Mouse (Mus musculus) neural tube, embryonic 14.5 days (tissue): ENCODE data around the gene Dnajc3. TPM values are rescaled to one million over a fixed set of nuclear protein-coding genes. Genes with fewer than 3 reads are reported as not detected.

ENCODE experiments used
- ATAC-seq: fragments of 200-750 bp; cut with Nextera tagmentation; 2 replicates; pipeline ENCODE4 v1.8.0; 2017; ENCODE audit warnings: low read depth, mild to moderate bottlenecking, moderate TSS enrichment, moderate library complexity
- H3K27ac ChIP-seq: fragments of 300-500 bp; sonication (generic); 2 replicates; pipeline ENCODE4 v1.5.1; 2014; ENCODE audit warnings: low read depth, mild to moderate bottlenecking, control low read depth, low read length, moderate library complexity, mixed read lengths
- H3K27me3 ChIP-seq: fragments of 300-500 bp; sonication (generic); 2 replicates; pipeline ENCODE4 v1.6.1; 2014; ENCODE audit warnings: low read length; ENCODE audit not compliant: control insufficient read depth, insufficient read depth
- H3K36me3 ChIP-seq: fragments of 300-500 bp; sonication (generic); 2 replicates; pipeline ENCODE4 v1.6.1; 2014; ENCODE audit warnings: low read length, mixed read lengths; ENCODE audit not compliant: control insufficient read depth, insufficient read depth
- H3K4me1 ChIP-seq: fragments of 300-500 bp; sonication (generic); 2 replicates; pipeline ENCODE4 v1.6.1; 2014; ENCODE audit warnings: low read length; ENCODE audit not compliant: control insufficient read depth, insufficient read depth
- H3K4me2 ChIP-seq: fragments of 300-500 bp; sonication (generic); 2 replicates; pipeline ENCODE4 v1.6.1; 2014; ENCODE audit warnings: mild to moderate bottlenecking, low read depth, low read length, control low read depth
- H3K4me3 ChIP-seq: fragments of 300-500 bp; sonication (generic); 2 replicates; pipeline ENCODE4 v1.5.1; 2014; ENCODE audit warnings: low read depth, low read length, control low read depth, mixed read lengths
- H3K9ac ChIP-seq: fragments of 300-500 bp; sonication (generic); replicated peaks from 2 replicates; pipeline ENCODE4 v1.6.1; 2014; ENCODE audit warnings: low read depth, mild to moderate bottlenecking, control low read depth, low read length, mixed read lengths
- H3K9me3 ChIP-seq: fragments of 300-500 bp; sonication (generic); 2 replicates; pipeline ENCODE4 v1.6.1; 2016; ENCODE audit warnings: low read length; ENCODE audit not compliant: control insufficient read depth
- WGBS: fragments of 180-500 bp; shearing (Covaris S2); extraction: QIAGEN DNeasy Blood & Tissue Kit; methylation state at CpG from one replicate; pipeline ENCODE4 v1.1.7; 2014; 5-methylcytosine and 5-hydroxymethylcytosine counted together
- polyA plus RNA-seq: library from polyadenylated mRNA; unstranded; fragments of >200 nt; fragmentation: Nextera tagmentation; extraction: Ambion mirVana; gene quantifications from 2 replicates; pipeline ENCODE4 v1.2.1, GENCODE M21; 2014

Dnajc3 gene
- 21.7 and 25.0 TPM in 2 replicates for polyA plus RNA-seq

DNA sequence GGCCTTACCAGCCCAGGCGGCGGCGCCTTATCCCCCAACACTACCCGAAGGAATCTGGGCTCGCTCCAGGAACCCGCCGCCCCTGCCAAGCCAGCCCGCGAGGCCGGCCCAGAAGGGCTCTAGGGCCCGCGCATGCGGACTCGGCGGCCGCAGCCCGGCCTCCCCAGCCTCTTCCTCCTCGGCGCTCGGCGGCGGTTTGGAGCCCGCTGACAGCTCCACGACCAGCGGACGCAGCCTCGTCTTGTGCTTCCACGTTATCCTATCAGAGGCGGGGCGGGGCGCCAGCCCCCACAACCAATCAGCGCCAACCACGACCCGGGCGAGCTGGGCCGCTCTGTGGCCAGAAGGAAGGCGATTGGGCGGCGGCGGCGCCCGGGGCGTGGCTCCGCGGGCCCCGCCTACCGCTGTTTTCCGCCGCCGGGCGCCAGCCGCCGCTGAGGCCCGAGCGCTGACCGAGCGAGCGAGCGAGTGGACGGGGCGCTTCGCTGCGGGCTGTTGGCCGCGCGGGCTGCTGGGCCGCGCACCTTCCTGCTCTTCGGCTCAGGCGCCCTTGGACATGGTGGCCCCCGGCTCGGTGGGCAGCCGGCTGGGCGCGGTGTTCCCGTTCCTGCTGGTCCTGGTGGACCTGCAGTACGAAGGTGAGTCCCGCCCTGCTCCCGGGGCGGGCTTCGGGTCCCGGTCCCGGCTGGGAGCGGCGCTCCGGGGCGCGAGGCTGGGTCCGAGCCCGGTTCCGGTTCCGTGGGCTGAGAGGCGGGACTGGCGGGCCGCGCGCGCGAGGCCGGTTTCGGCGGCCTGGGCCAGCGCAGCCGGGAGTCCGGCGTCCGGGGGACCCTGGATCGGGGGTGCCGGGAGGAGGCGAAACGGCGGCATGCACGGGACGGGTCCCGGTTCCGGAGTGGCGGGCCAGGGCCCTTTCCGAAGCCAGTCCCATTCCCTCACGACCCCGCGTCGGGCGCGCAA lies at the start of gene Dnajc3:
Gene Dnajc3, plus strand, starts transcription at position 444 of the 960 bp plus-strand sequence.
- peak; percentile 100 for ATAC-seq
- H3K9me3 ChIP-seq: no peaks in the 10 kb centered on the region
- H3K36me3 ChIP-seq: no peaks in the 10 kb centered on the region
- H3K4me2 ChIP-seq: peak within 1 kb of the TSS; percentile 70
- H3K27me3 ChIP-seq: no peaks in the 10 kb centered on the region
- H3K9ac ChIP-seq: peak within 1 kb of the TSS; percentile 96
- WGBS: under 1% methylated on average over 97 of the region's 124 CpGs
- H3K4me3 ChIP-seq: peak within 1 kb of the TSS; percentile 98
- H3K27ac ChIP-seq: peak within 1 kb of the TSS; percentile 85
- H3K4me1 ChIP-seq: no peaks in the 10 kb centered on the region

DNA sequence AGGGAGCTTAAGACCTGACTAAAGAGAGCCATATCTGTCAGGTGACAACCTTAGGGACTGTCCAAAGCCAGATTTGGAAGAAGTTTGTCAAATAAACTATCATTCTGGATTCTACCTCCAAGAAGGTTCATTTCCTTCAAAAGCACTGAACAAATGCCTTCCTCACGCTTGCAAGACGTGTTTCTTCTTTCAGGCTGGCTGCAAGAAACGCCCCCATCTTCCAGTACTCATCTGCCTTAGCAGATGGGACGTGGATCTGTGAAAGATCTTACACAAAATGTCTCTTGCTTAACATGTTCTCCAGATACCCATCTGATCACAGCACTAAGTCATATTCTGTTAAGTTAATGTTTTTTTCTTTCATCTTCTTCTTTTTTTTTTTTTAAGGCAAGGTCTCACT lies 47.7 kb upstream of the Dnajc3 start:
- no peak for ATAC-seq
- Histone ChIP-seq H3K9me3 (no peaks in the 10 kb centered on the region), H3K4me2 (no peak overlapping the region), H3K36me3 (peaks cover 61% of the 10 kb centered on the region), H3K4me1 (no peaks in the 10 kb centered on the region), H3K9ac (no peak overlapping the region), H3K27me3 (no peaks in the 10 kb centered on the region), H3K27ac (no peak overlapping the region), H3K4me3 (no peak overlapping the region)
- WGBS: 88% methylated on average over 4 of the region's 4 CpGs

DNA sequence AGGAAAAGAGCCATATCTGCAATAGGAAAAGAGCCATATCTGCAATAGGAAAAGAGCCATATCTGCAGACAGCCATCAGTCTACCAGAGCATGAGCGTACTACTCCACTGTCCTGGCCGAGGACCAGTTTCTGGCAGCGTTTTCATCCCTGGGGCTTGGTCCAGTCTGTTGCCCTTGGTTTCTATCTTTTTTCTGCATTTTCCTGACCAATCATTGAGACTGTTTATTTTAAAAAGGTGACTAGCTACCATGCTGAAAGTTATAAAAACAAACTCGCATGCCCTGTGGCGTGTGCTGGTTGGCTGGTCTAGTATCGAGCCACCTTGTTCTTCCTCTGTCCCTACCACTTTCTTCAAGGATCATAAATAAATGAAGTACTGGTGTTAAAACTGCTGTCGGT lies 42.5 kb upstream of the Dnajc3 start:
- Histone ChIP-seq H3K4me1 (no peaks in the 10 kb centered on the region), H3K9me3 (no peaks in the 10 kb centered on the region), H3K4me3 (no peak overlapping the region), H3K4me2 (no peak overlapping the region), H3K27me3 (no peaks in the 10 kb centered on the region), H3K36me3 (peaks cover 55% of the 10 kb centered on the region), H3K9ac (no peak overlapping the region), H3K27ac (no peak overlapping the region)
- WGBS: 95% methylated on average over 7 of the region's 7 CpGs
- ATAC-seq: no peak

DNA sequence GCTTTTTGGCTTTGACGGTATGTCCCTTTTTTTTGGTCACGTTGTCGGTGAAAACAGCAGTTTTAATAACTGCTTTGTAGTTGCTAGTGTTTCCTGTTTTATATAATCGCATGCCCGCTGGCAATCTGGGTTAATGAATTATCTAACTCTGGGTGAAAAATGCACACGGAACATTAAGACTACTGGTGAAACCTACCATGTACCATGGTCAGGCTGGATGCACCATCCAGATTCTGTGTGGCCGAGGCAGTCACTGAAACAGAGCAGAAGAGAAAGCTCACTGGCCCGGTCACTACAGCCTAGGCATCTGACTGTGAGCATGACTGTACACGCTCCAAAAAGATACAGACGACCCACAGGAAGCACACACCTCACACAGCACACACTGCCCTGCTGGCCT lies 42.1 kb upstream of the Dnajc3 start:
- no peak overlapping the region for H3K4me3 ChIP-seq
- no peak overlapping the region for H3K27ac ChIP-seq
- no peak overlapping the region for H3K9ac ChIP-seq
- H3K36me3 ChIP-seq: peaks cover 57% of the 10 kb centered on the region
- no peaks in the 10 kb centered on the region for H3K4me1 ChIP-seq
- WGBS: 95% methylated on average over 10 of the region's 10 CpGs
- no peak overlapping the region for H3K4me2 ChIP-seq
- ATAC-seq: no peak
- H3K27me3 ChIP-seq: no peaks in the 10 kb centered on the region
- no peaks in the 10 kb centered on the region for H3K9me3 ChIP-seq

DNA sequence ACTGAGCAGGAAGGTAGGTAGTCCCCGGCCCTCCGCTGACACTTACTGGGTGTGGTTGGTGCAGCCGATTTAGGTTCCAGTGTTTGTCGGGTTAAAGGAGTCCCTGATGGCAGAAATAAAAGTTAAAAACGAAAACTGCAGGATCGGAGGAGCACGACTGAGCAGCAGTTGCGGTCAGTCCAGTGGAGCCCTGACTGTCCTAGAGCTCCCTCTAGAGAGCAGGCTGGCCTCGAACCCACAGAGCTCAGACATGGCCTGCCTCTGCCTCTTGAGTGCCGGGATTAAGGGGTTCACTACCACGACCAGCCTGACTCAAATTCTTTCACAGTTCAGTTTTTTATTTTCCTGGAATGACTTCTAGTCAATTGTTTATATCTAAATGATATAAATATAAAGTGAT lies 37.8 kb upstream of the Dnajc3 start:
- Histone ChIP-seq H3K4me3 (no peak overlapping the region), H3K27ac (no peak overlapping the region), H3K9ac (no peak overlapping the region), H3K4me2 (no peak overlapping the region), H3K4me1 (no peaks in the 10 kb centered on the region), H3K9me3 (no peaks in the 10 kb centered on the region), H3K36me3 (peaks cover 72% of the 10 kb centered on the region), H3K27me3 (no peaks in the 10 kb centered on the region)
- ATAC-seq: no peak
- WGBS: 88% methylated on average over 11 of the region's 11 CpGs

DNA sequence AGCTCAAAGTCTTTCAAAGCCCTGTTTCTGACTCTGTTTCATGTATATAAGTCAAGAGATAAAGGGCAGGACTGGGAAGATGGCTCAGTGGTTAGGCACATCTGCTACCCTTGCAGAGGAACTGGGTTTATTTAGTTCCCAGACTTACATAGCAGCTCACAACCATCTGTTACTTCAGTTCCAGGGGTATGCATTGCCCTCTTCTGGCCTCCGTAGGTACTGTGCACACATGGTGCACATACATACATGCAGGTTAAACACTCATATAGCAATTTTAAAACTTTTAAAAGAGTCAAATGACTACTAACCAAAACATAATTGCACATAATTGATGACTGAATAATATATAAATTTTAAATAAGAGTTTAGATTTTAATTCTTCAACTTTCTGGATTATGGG lies 36.9 kb upstream of the Dnajc3 start:
- Histone ChIP-seq H3K27me3 (no peaks in the 10 kb centered on the region), H3K9ac (no peak overlapping the region), H3K4me1 (no peaks in the 10 kb centered on the region), H3K4me2 (no peak overlapping the region), H3K27ac (no peak overlapping the region), H3K9me3 (no peaks in the 10 kb centered on the region), H3K4me3 (no peak overlapping the region), H3K36me3 (peaks cover 64% of the 10 kb centered on the region)
- no peak for ATAC-seq
- WGBS: 100% methylated on average over 1 of the region's 1 CpGs

DNA sequence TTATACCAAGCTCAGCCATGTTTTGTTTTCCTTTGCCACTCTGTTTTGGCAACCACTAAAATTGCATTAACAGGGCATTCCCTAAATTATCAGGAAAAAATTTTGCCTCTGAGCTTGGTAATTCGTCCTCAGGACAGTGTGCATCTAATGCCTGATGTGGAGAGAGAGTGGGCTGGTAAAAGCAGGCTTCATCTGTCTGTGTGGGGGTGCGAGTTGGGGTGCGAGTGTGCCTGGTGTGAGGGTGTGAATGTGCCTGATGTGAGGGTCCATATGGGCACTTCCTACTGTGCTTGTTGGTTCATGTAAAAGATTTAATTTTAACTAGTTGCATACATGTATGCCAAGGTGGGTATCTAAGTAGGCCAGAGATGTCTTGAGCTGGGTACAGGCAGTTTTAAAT lies 34.4 kb upstream of the Dnajc3 start:
- Histone ChIP-seq H3K9ac (no peak overlapping the region), H3K9me3 (no peaks in the 10 kb centered on the region), H3K27me3 (no peaks in the 10 kb centered on the region), H3K36me3 (peaks cover 63% of the 10 kb centered on the region), H3K4me3 (no peak overlapping the region), H3K27ac (no peak overlapping the region), H3K4me2 (no peak overlapping the region), H3K4me1 (no peaks in the 10 kb centered on the region)
- ATAC-seq: no peak
- WGBS: 85% methylated on average over 3 of the region's 3 CpGs

DNA sequence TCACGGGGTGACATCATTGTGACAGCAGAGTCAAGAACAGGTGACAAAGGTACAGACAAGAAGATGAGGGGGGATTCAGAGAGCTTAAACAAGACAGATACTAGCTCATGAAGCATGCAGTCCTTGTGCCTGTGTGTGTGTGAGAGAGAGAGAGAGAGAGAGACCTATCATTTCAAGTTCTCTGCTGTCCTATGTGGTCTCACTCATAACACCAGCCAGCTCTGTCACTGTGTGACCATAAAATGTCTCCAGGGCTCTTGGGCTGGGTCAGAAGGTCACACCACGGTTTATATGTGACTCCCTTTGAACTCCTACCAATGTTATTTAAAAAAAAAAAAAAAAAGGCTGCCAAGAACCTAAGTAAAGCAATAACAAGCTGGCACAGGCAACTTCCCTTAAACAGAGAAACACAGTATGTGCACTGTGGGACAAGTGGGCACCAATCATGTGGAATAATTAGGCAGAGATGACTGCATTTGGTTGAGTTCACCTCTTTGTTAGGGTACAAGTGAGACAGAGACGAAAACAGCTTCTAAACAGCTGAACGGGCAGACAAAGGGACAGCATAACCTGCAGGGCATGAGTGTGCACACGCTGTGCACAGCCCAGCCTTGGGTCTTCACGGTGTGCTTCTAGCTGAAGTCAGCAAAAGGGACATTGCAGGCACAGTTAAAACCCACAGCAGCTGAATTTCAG lies 33.8 kb upstream of the Dnajc3 start:
- peak; percentile 88; the same call in 1 of the 2 replicates for ATAC-seq
- Histone ChIP-seq H3K27me3 (no peaks in the 10 kb centered on the region), H3K9me3 (no peaks in the 10 kb centered on the region), H3K4me2 (no peak overlapping the region), H3K27ac (0 out of 2 replicates have a peak overlapping the region, but pooled peaks have one; percentile 16), H3K4me3 (no peak overlapping the region), H3K36me3 (peaks cover 63% of the 10 kb centered on the region), H3K9ac (no peak overlapping the region), H3K4me1 (no peaks in the 10 kb centered on the region)
- 24% methylated on average over 6 of the region's 6 CpGs for WGBS

DNA sequence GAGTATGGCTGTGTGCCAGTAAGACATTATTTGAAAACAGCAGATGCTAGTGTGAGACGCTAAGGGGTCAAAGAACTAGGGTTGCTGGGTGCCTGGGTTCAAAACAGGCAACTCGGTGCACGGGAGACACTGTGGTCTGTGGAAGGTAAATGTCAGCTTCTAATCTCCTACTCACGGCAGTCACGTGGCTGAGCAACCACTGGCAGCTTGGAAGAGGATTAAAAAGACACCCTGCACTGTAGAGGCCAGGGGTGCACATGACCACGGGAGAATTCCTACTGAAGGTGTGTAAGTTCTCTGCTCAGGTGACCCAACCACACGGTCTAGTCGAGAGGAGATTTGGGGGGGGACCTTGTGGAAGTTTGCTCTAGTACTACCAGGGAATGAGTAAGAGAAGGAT lies 30.2 kb upstream of the Dnajc3 start:
- Histone ChIP-seq H3K4me1 (no peaks in the 10 kb centered on the region), H3K4me3 (no peak overlapping the region), H3K36me3 (peaks cover 62% of the 10 kb centered on the region), H3K27ac (no peak overlapping the region), H3K27me3 (no peaks in the 10 kb centered on the region), H3K9ac (no peak overlapping the region), H3K4me2 (no peak overlapping the region), H3K9me3 (no peaks in the 10 kb centered on the region)
- WGBS: 86% methylated on average over 8 of the region's 8 CpGs
- ATAC-seq: no peak
